Mouse (Mus musculus): ENCODE results near the gene Krt33b. TPM values are rescaled to one million over a fixed set of nuclear protein-coding genes. Genes with fewer than 3 reads are reported as not detected.
A peak's percentile ranks its signal among the peaks of the same experiment; 100 is the strongest.

The Krt33b gene
- polyA plus RNA-seq, 1 experiment from 2014 or later, result not detected

DNA sequence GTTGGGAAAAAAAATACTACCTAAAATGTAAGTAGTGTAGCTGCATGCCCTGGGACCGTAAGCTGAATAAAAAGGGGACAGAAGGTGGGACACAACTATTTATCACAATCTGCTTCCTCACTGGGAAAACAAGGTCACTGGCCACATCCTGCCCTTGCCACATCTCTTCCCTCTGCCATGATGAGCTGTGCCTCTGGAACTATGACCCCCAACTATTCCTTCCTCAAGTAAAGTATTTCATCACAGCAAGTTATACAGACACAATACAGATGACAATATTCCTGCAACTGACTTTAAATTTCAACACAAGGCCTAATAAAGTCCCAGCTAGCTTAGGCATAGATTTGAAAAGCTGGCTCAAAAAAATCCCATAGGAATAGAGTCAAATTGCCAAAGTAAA is 10.2 kb downstream of the Krt33b start:
- Histone ChIP-seq H3K36me3 (no peaks in the 10 kb centered on the region), H3K4me1 (no peaks in the 10 kb centered on the region), H3K9me3 (replicated peaks) (no peaks in the 10 kb centered on the region), H3K9ac (no peak overlapping the region), H3K4me3 (no peak overlapping the region), H3K27me3 (no peaks in the 10 kb centered on the region), H3K4me2 (replicated peaks) (no peak overlapping the region), H3K27ac (no peak overlapping the region)
- no peak for ATAC-seq (ENCODE audit: low FRiP score)
- WGBS, result 83% methylated on average over 1 of the region's 1 CpGs

DNA sequence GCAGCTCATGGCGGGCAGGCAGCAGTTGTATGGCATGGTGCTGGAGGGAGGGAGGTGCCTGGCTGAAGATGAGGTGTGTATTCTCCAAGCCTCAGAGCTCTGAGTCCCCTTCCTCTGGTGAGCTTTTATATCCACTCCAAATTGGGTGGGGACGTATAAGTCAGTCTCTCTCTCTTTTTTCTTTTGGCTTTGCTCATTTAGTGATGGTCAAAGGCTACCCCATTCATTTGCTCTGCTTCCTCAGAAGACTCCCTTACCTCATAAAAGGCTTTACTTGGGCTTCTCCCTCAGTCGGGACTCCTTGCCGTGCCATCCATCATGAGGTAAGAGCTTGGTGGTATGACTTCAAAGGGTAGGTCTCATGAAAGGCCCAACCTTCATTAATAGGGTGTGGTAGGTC is 13.6 kb downstream of the Krt33b start, which contains the start of gene Krt33a:
TSS of gene Krt33a (minus strand) at position 101 of the 400 bp plus-strand sequence.
- Histone ChIP-seq H3K36me3 (no peaks in the 10 kb centered on the region), H3K9me3 (replicated peaks) (no peaks in the 10 kb centered on the region), H3K27me3 (no peaks in the 10 kb centered on the region), H3K4me2 (replicated peaks) (no peak within 1 kb of the TSS), H3K4me3 (no peak within 1 kb of the TSS), H3K27ac (no peak within 1 kb of the TSS), H3K9ac (no peak within 1 kb of the TSS), H3K4me1 (no peaks in the 10 kb centered on the region)
- no peak for ATAC-seq (ENCODE audit: low FRiP score)
- 76% methylated on average over 4 of the region's 4 CpGs for WGBS

DNA sequence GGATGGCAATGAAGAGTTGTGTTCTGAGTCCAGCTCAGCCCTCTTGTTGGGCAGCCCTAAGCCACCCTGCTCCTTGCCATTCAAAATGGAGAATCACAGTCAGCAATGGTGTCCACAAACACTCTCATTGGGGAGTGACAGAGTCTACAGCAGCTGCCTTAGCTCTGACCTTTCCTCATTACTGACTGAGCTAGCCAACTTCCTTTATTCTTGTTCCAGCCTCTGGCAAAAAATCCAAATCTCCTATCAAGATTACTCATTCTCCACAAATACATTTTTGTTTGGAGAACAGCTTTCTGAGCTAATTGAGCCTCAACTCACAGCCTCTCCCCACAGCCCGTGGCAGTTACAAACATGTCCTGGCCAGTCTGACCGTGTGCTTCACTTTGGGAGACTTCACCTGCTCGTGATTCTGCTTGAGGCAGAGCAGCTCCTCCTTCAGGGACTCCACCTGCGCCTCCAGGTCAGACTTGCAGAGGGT is 15.9 kb downstream of the Krt33b start:
- ATAC-seq (ENCODE audit: low FRiP score), result no peak
- WGBS, result 85% methylated on average over 4 of the region's 4 CpGs
- H3K36me3 ChIP-seq, result no peaks in the 10 kb centered on the region
- H3K9me3 ChIP-seq (replicated peaks), result no peaks in the 10 kb centered on the region
- no peaks in the 10 kb centered on the region for H3K4me1 ChIP-seq
- no peak overlapping the region for H3K27ac ChIP-seq
- no peaks in the 10 kb centered on the region for H3K27me3 ChIP-seq
- H3K4me3 ChIP-seq, result no peak overlapping the region
- no peak overlapping the region for H3K4me2 ChIP-seq (replicated peaks)
- H3K9ac ChIP-seq, result no peak overlapping the region

DNA sequence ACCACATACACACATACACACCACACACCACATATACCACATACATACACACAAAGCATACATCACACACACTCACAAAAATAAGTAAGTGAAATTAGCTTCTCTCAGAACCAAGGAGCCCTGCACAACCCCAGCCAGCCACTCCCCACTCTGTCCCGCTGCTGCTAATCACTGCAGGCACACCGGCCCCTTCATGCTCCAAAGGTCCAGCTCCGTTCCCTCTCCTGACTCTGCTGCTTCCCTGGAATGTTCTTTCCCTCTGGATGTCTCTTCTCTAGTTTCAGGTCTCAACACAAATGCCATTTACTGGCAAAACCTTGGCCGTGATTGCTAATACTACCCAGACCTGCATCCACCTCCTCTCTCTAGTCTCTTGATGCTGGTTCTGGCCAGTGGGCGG is 19.0 kb downstream of the Krt33b start:
- 81% methylated on average over 5 of the region's 5 CpGs for WGBS
- H3K27ac ChIP-seq, result no peak overlapping the region
- H3K4me1 ChIP-seq, result no peaks in the 10 kb centered on the region
- no peak overlapping the region for H3K9ac ChIP-seq
- no peaks in the 10 kb centered on the region for H3K27me3 ChIP-seq
- no peak overlapping the region for H3K4me3 ChIP-seq
- H3K4me2 ChIP-seq (replicated peaks), result no peak overlapping the region
- H3K36me3 ChIP-seq, result no peaks in the 10 kb centered on the region
- ATAC-seq (ENCODE audit: low FRiP score), result no peak
- H3K9me3 ChIP-seq (replicated peaks), result no peaks in the 10 kb centered on the region

DNA sequence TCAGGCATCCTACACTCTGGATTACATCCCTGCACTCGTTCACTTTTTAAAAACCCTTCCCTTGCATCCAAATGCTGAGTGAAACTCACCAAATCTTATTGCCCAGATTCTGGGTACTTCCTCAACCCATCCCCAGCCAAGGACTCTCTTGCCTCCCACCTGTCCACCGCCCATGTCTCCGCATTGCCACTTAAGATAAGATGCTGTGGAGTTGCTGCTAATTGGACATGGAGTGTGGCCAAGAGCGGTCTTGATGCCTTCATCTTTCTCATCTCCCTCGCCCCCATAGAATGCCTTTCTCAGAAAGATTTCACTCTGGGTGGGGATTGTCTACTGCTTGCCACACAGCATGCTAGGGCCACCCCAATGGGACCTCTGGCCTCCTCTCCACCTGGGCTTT is 21.3 kb downstream of the Krt33b start:
- H3K27ac ChIP-seq, result no peak overlapping the region
- no peak overlapping the region for H3K4me2 ChIP-seq (replicated peaks)
- H3K27me3 ChIP-seq, result no peaks in the 10 kb centered on the region
- no peak overlapping the region for H3K4me3 ChIP-seq
- H3K9me3 ChIP-seq (replicated peaks), result no peaks in the 10 kb centered on the region
- ATAC-seq (ENCODE audit: low FRiP score), result no peak
- H3K4me1 ChIP-seq, result no peaks in the 10 kb centered on the region
- no peak overlapping the region for H3K9ac ChIP-seq
- 89% methylated on average over 5 of the region's 5 CpGs for WGBS
- no peaks in the 10 kb centered on the region for H3K36me3 ChIP-seq

DNA sequence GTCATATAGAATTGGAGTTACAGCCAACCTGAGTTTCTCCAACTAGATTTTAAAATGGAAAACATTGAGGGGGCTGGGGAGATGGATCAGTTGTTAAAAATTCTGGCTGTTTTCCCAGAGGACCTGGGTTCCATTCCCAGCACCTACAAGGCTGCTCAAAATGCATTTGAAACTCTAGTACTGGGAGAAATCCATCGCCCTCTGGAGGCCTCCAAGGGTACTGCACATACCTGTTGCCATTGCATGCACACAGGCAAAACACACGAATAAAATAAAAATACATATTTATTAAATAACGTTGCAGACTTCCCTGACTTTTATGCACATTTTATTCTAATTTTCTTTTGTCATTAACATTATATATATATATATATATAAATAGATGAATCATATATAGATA is 23.0 kb downstream of the Krt33b start:
- no peak overlapping the region for H3K27ac ChIP-seq
- no peak overlapping the region for H3K4me3 ChIP-seq
- no peak overlapping the region for H3K4me2 ChIP-seq (replicated peaks)
- H3K9me3 ChIP-seq (replicated peaks), result no peaks in the 10 kb centered on the region
- no peaks in the 10 kb centered on the region for H3K4me1 ChIP-seq
- no peaks in the 10 kb centered on the region for H3K27me3 ChIP-seq
- WGBS, result 57% methylated on average over 3 of the region's 3 CpGs
- no peaks in the 10 kb centered on the region for H3K36me3 ChIP-seq
- H3K9ac ChIP-seq, result no peak overlapping the region
- no peak for ATAC-seq (ENCODE audit: low FRiP score)

GRCm38 (mm10) chr11:100005905-100006304 is 23.8 kb downstream of the Krt33b start:
- H3K27me3 ChIP-seq, result no peaks in the 10 kb centered on the region
- WGBS, result 84% methylated on average over 8 of the region's 8 CpGs
- no peak overlapping the region for H3K4me3 ChIP-seq
- no peaks in the 10 kb centered on the region for H3K4me1 ChIP-seq
- no peak for ATAC-seq (ENCODE audit: low FRiP score)
- no peak overlapping the region for H3K27ac ChIP-seq
- H3K4me2 ChIP-seq (replicated peaks), result no peak overlapping the region
- H3K9me3 ChIP-seq (replicated peaks), result no peaks in the 10 kb centered on the region
- no peaks in the 10 kb centered on the region for H3K36me3 ChIP-seq
- no peak overlapping the region for H3K9ac ChIP-seq

- no peak overlapping the region for H3K27ac ChIP-seq
- no peak overlapping the region for H3K4me3 ChIP-seq
- no peaks in the 10 kb centered on the region for H3K27me3 ChIP-seq
- no peak overlapping the region for H3K4me2 ChIP-seq (replicated peaks)
- no peaks in the 10 kb centered on the region for H3K9me3 ChIP-seq (replicated peaks)
- H3K36me3 ChIP-seq, result no peaks in the 10 kb centered on the region
- ATAC-seq (ENCODE audit: low FRiP score), result no peak
- H3K9ac ChIP-seq, result no peak overlapping the region
- no peaks in the 10 kb centered on the region for H3K4me1 ChIP-seq
- WGBS, result 36% methylated on average over 6 of the region's 6 CpGs
Observed at GRCm38 (mm10) chr11:100004846-100005245, 24.8 kb downstream of the Krt33b start.

- H3K27me3 ChIP-seq, result 0 out of 2 replicates have a peak, but pooled peaks cover 5% of the 10 kb centered on the region
- 91% methylated on average over 7 of the region's 7 CpGs for WGBS
- H3K4me2 ChIP-seq (replicated peaks), result no peak overlapping the region
- no peaks in the 10 kb centered on the region for H3K4me1 ChIP-seq
- H3K4me3 ChIP-seq, result no peak overlapping the region
- H3K9me3 ChIP-seq (replicated peaks), result no peaks in the 10 kb centered on the region
- H3K9ac ChIP-seq, result no peak overlapping the region
- H3K36me3 ChIP-seq, result no peaks in the 10 kb centered on the region
- no peak for ATAC-seq (ENCODE audit: low FRiP score)
- no peak overlapping the region for H3K27ac ChIP-seq
Observed at GRCm38 (mm10) chr11:99999091-99999490, 30.6 kb downstream of the Krt33b start.

DNA sequence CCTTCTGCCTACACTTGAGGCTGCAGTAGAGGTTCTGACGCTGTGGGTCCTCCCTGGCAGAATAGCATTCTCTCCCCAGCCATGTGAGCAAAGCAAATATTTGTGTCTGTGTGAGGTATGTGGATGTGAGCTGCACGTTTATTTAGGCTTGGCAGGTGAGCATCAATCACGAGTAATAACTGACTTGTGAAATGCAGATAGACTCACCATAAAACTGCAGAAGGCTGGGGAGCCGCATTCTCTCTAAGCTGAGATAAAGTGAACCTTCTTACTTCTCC is 35.3 kb downstream of the Krt33b start:
- Histone ChIP-seq H3K27me3 (peaks cover 21% of the 10 kb centered on the region), H3K27ac (no peak overlapping the region), H3K4me1 (peaks cover 2% of the 10 kb centered on the region; the same call in 1 of the 2 replicates), H3K9me3 (replicated peaks) (no peaks in the 10 kb centered on the region), H3K4me2 (replicated peaks) (no peak overlapping the region), H3K4me3 (no peak overlapping the region), H3K36me3 (no peaks in the 10 kb centered on the region), H3K9ac (no peak overlapping the region)
- ATAC-seq (ENCODE audit: low FRiP score), result no peak
- 77% methylated on average over 4 of the region's 4 CpGs for WGBS

DNA sequence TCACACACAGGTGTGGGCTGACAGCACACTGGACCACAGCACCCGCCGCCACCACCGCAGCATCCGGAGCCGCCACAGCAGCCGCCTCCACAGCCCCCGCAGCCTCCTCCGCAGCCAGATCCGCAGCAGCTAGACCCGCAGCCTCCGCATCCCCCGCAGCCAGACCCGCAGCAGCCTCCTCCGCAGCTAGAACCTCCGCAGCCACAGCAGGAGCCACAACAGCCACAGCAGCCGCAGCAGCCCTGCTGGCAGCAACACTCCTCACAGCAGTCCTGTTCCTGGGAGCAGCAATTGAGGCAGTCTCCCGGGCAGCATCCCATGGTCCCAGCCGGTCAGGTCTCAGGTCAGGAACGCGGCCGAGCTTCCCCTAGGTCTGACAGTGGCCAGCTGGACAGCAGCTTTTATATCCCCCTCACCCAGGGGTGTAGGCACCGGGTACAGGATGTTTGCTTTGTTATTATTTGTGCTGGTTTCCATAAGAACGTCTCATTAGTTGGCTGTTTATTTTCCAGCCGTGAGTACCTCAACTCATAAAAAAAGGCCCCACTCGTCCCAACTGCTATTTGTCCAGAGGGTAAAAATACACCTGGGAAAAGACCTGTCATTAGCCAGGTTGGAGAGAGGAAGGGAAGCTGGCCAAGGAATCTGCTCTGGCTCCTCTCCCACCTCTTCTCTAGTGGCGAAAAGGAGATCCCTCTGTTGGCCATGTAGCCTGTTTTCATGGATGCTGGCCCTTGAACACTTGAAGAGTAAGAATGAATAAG is 35.9 kb downstream of the Krt33b start, which contains the start of gene Krtap17-1:
TSS of gene Krtap17-1 (minus strand) at position 375 of the 764 bp plus-strand sequence.
- H3K27ac ChIP-seq, result no peak within 1 kb of the TSS
- H3K36me3 ChIP-seq, result no peaks in the 10 kb centered on the region
- peaks cover 2% of the 10 kb centered on the region; the same call in 1 of the 2 replicates for H3K4me1 ChIP-seq
- H3K9ac ChIP-seq, result no peak within 1 kb of the TSS
- H3K9me3 ChIP-seq (replicated peaks), result no peaks in the 10 kb centered on the region
- H3K4me3 ChIP-seq, result peak within 1 kb of the TSS; percentile 19
- H3K4me2 ChIP-seq (replicated peaks), result peak within 1 kb of the TSS; percentile 46
- H3K27me3 ChIP-seq, result peaks cover 21% of the 10 kb centered on the region
- no peak for ATAC-seq (ENCODE audit: low FRiP score)
- 31% methylated on average over 25 of the region's 26 CpGs for WGBS

DNA sequence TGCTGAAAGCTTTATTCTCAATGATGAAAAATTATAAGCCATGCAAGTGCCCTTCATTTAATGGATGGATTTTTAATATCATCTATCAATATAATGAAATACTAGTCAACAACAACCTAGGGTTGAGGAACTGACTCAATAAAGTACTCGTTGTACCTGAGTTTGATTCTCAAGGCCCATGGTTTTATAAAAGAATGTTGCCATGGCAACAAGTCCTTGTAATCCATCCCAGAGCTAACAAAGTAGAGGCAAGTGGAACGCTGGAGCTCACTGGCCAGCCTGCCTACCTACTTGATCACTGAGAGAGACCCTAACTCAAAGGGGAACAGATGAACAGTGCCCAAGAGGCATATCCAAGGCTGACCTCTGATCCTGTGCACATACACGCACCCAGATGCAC is 39.1 kb downstream of the Krt33b start:
- peaks cover 2% of the 10 kb centered on the region; the same call in 1 of the 2 replicates for H3K4me1 ChIP-seq
- no peak overlapping the region for H3K4me3 ChIP-seq
- H3K9me3 ChIP-seq (replicated peaks), result no peaks in the 10 kb centered on the region
- whole genome bisulfite sequencing, result 67% methylated on average over 3 of the region's 3 CpGs
- ATAC-seq (ENCODE audit: low FRiP score), result no peak
- no peaks in the 10 kb centered on the region for H3K36me3 ChIP-seq
- H3K27ac ChIP-seq, result no peak overlapping the region
- H3K9ac ChIP-seq, result no peak overlapping the region
- H3K4me2 ChIP-seq (replicated peaks), result no peak overlapping the region
- peaks cover 21% of the 10 kb centered on the region for H3K27me3 ChIP-seq

GRCm38 (mm10) chr11:99989881-99990405 is 39.7 kb downstream of the Krt33b start:
- H3K36me3 ChIP-seq, result no peaks in the 10 kb centered on the region
- no peak overlapping the region for H3K4me3 ChIP-seq
- no peaks in the 10 kb centered on the region for H3K9me3 ChIP-seq (replicated peaks)
- ATAC-seq (ENCODE audit: low FRiP score), result no peak
- H3K4me1 ChIP-seq, result peaks cover 2% of the 10 kb centered on the region; the same call in 1 of the 2 replicates
- H3K27ac ChIP-seq, result no peak overlapping the region
- H3K9ac ChIP-seq, result no peak overlapping the region
- peaks cover 21% of the 10 kb centered on the region for H3K27me3 ChIP-seq
- H3K4me2 ChIP-seq (replicated peaks), result no peak overlapping the region
- WGBS, result 90% methylated on average over 6 of the region's 6 CpGs

Measured in hindbrain, embryonic 12.5 days (tissue).